Mouse (Mus musculus) left cerebral cortex, postnatal 14 days (tissue): Measurements from ENCODE around the gene Slc22a12. TPM values are rescaled to one million over a fixed set of nuclear protein-coding genes. Genes with fewer than 3 reads are reported as not detected.

ENCODE experiments used
- DNase-seq, 2 experiments: peaks; one replicate each; pipeline ENCODE4 v3.0.0; 2021 to 2022; ENCODE audit warnings: low spot score in 2 of 2, mixed read lengths in 1 of 2
- intact Hi-C: fragments of 180-260 bp; cut with DNase I; formaldehyde crosslinking; loops from one replicate; pipeline ENCODE4 v1.15.1; 2025
- microRNA-seq, 2 experiments: library from miRNA; unstranded; fragments of <30 nt; microRNA quantifications; one replicate each; pipeline ENCODE4 v1.2.0; 2022
- total RNA-seq, 2 experiments: library from RNA; stranded (reverse); gene quantifications; 2 replicates each; pipeline ENCODE4 v1.2.3; 2021

Gene Slc22a12
- total RNA-seq, 2 experiments from 2014 or later: 0.20 to 0.44 TPM

GRCm38 (mm10) chr19:6498350-6499131 is 44.3 kb downstream of the Slc22a12 start:
- intact Hi-C loops: loop anchor here (5.0 to 10.0 kb wide), 2 partner anchors 34 to 436 kb away; partner anchors contain the start of gene Kcnk4

GRCm38 (mm10) chr19:6497803-6498202 is 45.0 kb downstream of the Slc22a12 start:
- intact Hi-C loops: loop anchor here (5.0 to 10.0 kb wide), 2 partner anchors 34 to 437 kb away; partner anchors contain the start of gene Kcnk4
- DNase-seq: no peak

More at GRCm38 (mm10) chr19:6498350-6499131, 44.3 kb downstream of the Slc22a12 start:
- no peak for DNase-seq

- DNase-seq: peak; percentile 82 to 86
- intact Hi-C loops: loop anchor here (5.0 to 10.0 kb wide), 2 partner anchors 35 to 438 kb away; partner anchors contain the start of gene Kcnk4
Observed at GRCm38 (mm10) chr19:6497150-6497801, 45.6 kb downstream of the Slc22a12 start.

- no peak for DNase-seq
- intact Hi-C loops: loop anchor here (5.0 to 10.0 kb wide), 2 partner anchors 36 to 438 kb away; partner anchors contain the start of gene Kcnk4
Observed at GRCm38 (mm10) chr19:6496462-6497149, 46.2 kb downstream of the Slc22a12 start.

- intact Hi-C loops: loop anchor here (5.0 to 10.0 kb wide), 2 partner anchors 37 to 439 kb away; partner anchors contain the start of gene Kcnk4
Observed at GRCm38 (mm10) chr19:6495714-6496113, 47.1 kb downstream of the Slc22a12 start.

GRCm38 (mm10) chr19:6494504-6495170 is 48.2 kb downstream of the Slc22a12 start:
- intact Hi-C loops: loop anchor here (5.0 to 10.0 kb wide), 3 partner anchors 38 to 440 kb away; partner anchors contain the start of genes Ccdc88b and Kcnk4
- no peak for DNase-seq

More at GRCm38 (mm10) chr19:6495714-6496113, 47.1 kb downstream of the Slc22a12 start:
- DNase-seq: no peak

- DNase-seq: no peak
Observed at GRCm38 (mm10) chr19:6494032-6494431, 48.8 kb downstream of the Slc22a12 start.

GRCm38 (mm10) chr19:6493219-6493618 is 49.6 kb downstream of the Slc22a12 start:
- intact Hi-C loops: loop anchor here (2.0 to 10.0 kb wide), 3 partner anchors 170 to 442 kb away; partner anchors contain the start of genes Ccdc88b and Kcnk4

More at GRCm38 (mm10) chr19:6494032-6494431, 48.8 kb downstream of the Slc22a12 start:
- intact Hi-C loops: loop anchor here (5.0 to 10.0 kb wide), 2 partner anchors 363 to 441 kb away; partner anchors contain the start of genes Ccdc88b and Kcnk4

GRCm38 (mm10) chr19:6492124-6492523 is 50.7 kb downstream of the Slc22a12 start:
- intact Hi-C loops: loop anchor here (2.0 to 10.0 kb wide), 3 partner anchors 171 to 443 kb away; partner anchors contain the start of genes Ccdc88b and Kcnk4

More at GRCm38 (mm10) chr19:6493219-6493618, 49.6 kb downstream of the Slc22a12 start:
- no peak for DNase-seq

GRCm38 (mm10) chr19:6491538-6491937 is 51.3 kb downstream of the Slc22a12 start:
- intact Hi-C loops: loop anchor here (5.0 to 10.0 kb wide), 2 partner anchors 366 to 443 kb away; partner anchors contain the start of genes Ccdc88b and Kcnk4
- no peak for DNase-seq

More at GRCm38 (mm10) chr19:6492124-6492523, 50.7 kb downstream of the Slc22a12 start:
- peak; percentile 82 to 90 for DNase-seq

- DNase-seq: peak; percentile 92 to 93
- intact Hi-C loops: no loop called here
Observed at GRCm38 (mm10) chr19:6489030-6489429, 53.8 kb downstream of the Slc22a12 start.

Small RNAs within 50 kb of the gene (microRNA-seq; reads per million reads assigned to microRNA genes)
- 0 reads per million in 2 experiments for gene Gm26460

Other genes starting within 250 kb of the Slc22a12 start
- 1 to 10 TPM; 2.7 to 3.1 TPM for gene Cdc42bpg, start 236.6 kb downstream of the Slc22a12 start, total RNA-seq
- 10 to 100 TPM; 64.9 to 70.7 TPM for gene Men1, start 208.1 kb downstream of the Slc22a12 start, total RNA-seq
- 10 to 100 TPM; 60.0 to 75.9 TPM for gene Map4k2, start 201.9 kb downstream of the Slc22a12 start, total RNA-seq
- 100 to 1,000 TPM; 185 to 186 TPM for gene Sf1, start 179.3 kb downstream of the Slc22a12 start, total RNA-seq
- gene Pygm, start 158.6 kb downstream of the Slc22a12 start, total RNA-seq: 10 to 100 TPM; 20.6 to 31.9 TPM
- gene Rasgrp2, start 143.7 kb downstream of the Slc22a12 start, total RNA-seq: 10 to 100 TPM; 83.3 to 87.2 TPM
- gene Nrxn2, start 124.3 kb downstream of the Slc22a12 start, total RNA-seq: 100 to 1,000 TPM; 700 to 756 TPM